Mouse (Mus musculus) spleen, postnatal 14 days (tissue): ENCODE data around the gene Ccng2.
A peak's percentile ranks its signal among the peaks of the same experiment; 100 is the strongest.

ENCODE experiments used
- DNase-seq, 2 experiments: peaks; one replicate each; pipeline ENCODE4 v3.0.0; 2021 to 2022; ENCODE audit warnings: low spot score in 2 of 2

Gene Ccng2

GRCm38 (mm10) chr5:93263396-93264075, 3.5 kb upstream of the Ccng2 start:
- no peak for DNase-seq

DNA sequence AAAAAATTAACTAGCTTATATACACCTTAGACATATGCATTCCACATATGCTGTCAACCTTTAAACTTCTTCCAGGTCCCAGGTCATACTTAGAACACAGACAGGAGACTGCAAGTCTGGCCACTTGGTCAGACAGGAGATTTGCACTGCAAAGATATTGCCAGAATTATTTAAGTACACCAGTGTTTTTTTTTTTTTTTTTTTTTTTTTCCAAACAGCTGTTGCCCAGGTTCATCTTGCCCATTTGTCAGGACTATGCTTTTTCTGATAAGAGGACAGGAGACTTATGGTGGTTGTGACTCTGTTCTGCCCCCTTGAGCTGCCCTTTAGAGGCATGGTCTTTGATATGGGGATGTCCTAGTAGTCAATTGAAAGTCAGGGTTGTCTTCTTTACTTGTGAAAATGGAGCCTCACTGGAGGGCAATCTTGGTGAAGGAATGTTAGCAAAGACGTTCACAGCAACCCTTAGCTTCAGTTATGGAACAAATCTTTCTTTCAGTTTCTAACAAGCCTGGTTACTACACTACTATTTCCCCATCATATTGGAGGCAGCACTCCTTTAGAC, 2.8 kb upstream of the Ccng2 start:
- DNase-seq = no peak

DNA sequence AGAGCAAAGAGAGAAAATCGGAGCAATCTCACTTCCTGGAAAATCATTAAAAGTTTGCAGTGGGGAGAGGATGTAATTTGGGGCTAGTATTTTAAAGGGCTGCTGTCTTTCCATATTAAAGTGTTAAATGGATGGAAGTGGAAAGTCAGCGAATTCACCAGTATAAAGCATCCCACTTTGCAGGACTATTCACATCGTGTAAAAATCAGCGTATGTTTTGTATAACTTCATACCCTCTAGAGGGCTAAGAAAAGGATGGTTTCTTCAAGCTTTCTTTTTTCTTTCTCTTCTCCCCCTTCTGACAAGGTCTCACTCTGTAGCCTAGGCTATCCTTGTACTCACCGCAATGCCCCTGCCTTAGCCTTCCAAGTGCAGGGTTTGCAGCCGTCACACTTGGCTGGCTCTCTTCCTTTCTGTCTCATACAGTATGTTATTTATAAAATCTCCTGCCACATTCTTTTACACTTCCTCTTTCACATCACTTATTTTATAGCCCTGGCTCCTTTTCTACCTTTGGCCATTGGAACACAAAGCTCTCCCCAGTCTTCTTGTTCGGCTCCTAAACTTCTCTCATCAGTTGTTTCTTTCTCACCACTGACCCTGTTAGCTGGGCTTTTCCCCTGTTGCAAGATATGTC, 1.8 kb upstream of the Ccng2 start:
- peak in 1 of 2 experiments; percentile 14 for DNase-seq

GRCm38 (mm10) chr5:93265801-93266580, 1.1 kb upstream of the Ccng2 start:
- no peak for DNase-seq

- peak; percentile 65 to 67 for DNase-seq
Observed at GRCm38 (mm10) chr5:93267851-93268606, 972 bp downstream of the Ccng2 start.

DNA sequence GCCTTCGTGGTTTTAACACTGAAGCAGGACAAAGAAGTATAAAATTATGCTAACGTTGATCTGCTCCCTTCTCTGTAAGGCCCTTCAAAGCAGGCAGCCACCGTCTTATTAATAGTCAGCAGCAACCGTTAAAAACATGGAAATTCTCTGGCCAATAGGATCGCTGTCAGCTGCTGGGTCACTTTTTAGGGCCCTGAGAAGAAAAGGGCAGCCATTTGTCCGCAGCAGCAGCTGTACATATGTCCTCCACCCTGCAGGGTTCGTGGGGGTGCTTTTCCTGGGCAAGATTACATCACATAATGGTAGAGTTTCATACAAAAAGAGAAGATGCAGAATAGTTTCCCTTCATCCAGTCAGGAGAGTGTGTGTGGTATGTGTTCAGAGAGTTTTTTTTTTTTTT, 3.0 kb downstream of the Ccng2 start:
- DNase-seq = no peak

GRCm38 (mm10) chr5:93270721-93271120, 3.7 kb downstream of the Ccng2 start:
- DNase-seq = no peak

DNA sequence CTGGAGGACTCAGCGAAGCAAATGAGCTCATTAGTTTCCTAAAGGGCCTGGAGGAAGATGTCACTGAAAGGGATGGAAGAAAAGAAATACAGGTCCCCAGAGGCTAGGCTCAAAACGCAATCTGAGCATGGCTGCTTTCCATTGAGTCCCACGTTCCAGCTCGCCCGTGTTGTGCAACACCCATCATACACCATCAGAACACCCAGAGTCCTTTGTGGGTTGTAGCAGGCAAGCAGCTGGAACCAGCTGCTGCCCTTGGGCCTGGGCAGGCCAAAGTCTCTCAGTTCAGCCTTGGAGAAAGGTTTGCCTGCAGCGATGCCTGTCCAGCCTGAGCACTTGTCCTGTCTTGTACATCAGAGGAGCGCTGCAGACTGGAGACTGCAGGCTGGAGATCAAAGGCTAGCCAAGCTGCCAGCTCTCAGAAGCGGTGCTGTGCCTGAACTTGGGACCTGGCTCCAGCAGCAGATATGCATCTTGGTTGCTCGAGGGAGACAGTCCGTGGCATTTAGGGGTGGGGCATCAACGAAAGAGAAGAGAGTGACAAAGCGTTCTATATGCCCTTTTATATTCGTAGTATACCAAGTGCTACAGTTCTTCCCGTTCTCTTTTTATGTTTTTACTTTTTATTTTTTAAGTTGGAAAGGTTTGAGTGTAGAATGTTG, 15.5 kb downstream of the Ccng2 start:
- DNase-seq = no peak

DNA sequence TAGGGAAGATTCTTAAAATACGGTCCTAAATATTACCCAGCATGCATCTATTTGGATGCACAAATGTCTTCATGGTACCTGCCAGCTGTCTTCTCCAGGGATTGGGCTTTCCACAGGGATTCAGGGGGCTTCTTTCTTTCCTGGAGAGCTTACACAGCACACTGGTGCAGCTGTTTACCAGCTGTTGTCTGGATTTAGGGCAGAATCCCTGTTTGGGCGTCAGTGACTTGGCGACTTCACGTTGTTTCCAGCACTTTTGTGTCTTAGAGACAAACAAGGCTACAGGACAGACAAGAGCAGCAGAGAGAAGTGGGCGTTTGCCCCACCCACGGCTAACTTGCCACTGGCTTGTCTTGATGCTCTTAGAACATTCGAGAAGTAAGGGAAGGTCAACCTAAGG, 16.1 kb downstream of the Ccng2 start:
- DNase-seq = no peak

DNA sequence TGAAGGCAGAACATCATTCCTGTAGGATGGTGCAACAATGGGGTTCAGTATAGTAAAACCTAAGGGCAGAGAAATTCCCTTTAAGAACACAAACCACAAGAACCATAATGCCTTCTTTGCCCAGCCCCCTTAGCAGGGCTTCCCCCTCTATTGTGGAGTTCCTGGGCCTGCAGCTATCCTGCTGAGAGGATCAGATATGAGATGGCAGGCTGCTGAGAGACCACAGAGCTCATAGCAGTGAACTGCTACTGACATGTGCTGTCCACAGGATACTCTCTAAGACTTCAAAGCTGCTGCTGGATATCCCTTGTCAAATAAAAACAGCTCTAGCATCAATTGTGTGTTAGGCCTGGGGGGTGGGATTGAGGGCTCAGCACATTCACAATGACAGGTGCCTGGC, 21.5 kb downstream of the Ccng2 start:
- DNase-seq = no peak

GRCm38 (mm10) chr5:93290282-93290681, 23.2 kb downstream of the Ccng2 start:
- no peak for DNase-seq

GRCm38 (mm10) chr5:93296341-93296746, 29.3 kb downstream of the Ccng2 start:
- no peak for DNase-seq

- no peak for DNase-seq
Observed at GRCm38 (mm10) chr5:93296754-93297153, 29.7 kb downstream of the Ccng2 start.

DNA sequence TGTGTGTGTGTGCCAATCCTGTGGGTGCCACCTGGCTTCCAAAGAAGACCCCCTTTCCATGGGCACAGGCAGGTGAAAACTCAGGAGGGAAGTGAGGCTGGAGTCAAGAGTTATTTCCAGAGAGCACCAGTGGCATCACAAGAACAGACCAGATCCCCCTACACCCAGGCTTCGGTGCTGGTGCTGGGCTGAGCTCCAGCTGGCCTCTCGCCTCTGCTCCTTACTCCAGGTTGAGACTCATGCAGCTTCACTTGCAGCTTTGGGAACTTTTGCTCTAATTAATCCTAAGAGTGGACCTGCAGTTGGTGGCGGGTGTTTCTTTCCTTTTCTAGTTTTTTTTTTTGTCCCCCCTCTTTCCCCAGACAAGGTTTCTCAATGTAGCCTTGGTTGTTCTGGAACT, 30.3 kb downstream of the Ccng2 start:
- DNase-seq = no peak

- DNase-seq = no peak
Observed at GRCm38 (mm10) chr5:93305126-93305830, 38.2 kb downstream of the Ccng2 start.

DNA sequence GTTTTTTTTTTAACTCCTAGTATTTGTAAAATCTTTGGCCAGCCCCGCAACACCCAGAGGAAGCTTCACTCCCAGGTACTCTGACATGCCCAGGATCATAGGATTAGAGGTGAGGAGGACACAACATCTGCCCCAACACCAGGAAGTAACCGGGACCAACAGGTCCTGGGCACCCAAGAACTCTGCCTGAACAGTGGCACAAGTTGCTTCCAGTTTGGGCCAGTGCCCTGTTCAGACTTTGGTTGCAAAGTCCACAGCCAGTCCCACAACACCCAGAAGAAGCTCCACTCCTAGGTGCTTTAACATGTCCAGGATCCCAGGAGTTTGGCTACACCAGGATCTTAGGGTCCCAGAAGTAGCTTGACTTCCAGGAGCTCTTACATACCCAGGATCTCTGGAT, 41.9 kb downstream of the Ccng2 start:
- no peak for DNase-seq

GRCm38 (mm10) chr5:93323320-93324001, 56.4 kb downstream of the Ccng2 start:
- no peak for DNase-seq
